15 mouse cellular contexts compared by ENCODE assay signal in the genomic region with DNA sequence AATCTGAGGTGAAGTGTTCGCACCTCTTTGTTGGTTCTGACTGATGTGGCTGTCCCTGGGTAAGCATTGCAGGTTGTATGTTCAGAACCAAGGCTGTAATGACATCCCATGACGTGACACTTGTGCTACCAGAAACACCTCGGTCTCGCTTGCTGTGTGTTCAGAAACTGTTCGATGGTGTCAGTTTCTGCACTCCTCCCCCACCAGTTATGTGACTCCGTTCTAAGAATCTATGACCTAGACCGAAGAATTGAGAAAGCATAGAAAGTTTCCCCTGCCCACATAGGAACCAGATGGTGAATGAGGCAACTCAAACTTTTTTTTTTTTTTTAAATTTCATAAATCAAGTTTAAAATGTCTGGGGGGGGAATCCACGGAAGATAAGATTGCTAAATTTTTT. TPM values are rescaled to one million over a fixed set of nuclear protein-coding genes. Genes with fewer than 3 reads are reported as not detected.
DNase-seq lines count a peak whose midpoint lies in the region; ATAC-seq and TF ChIP-seq lines count a peak whose summit lies in the region.
"Had no signal": no experiment of that assay in that cellular context is flagged by ENCODE, and none has a peak within 500 bp of the region (broad histone marks: within the 10 kb centered on the region; RNA-seq: fewer than 3 reads in every experiment).

No protein-coding gene starts in this region.

- no peak for DNase-seq in kidney, adult 11 months
- peak; percentile 40 for DNase-seq in 416B (ENCODE audit: low read depth)
- peak; percentile 10 for DNase-seq in T-cell, adult 2 months (ENCODE audit: low spot score)
- DNase-seq in induced T-regulatory cell, adult 2 months (ENCODE audit: low read depth) = peak; percentile 80
- DNase-seq in embryo, embryonic 10.5 days (ENCODE audit: low spot score) = no peak
- DNase-seq: adrenal gland, postnatal 25 days; cerebellum, adult 2 months; right cerebral cortex, postnatal 25 days had no signal

- peak overlapping the region; percentile 49 for H3K4me2 ChIP-seq in kidney, embryonic 15.5 days
- no peak overlapping the region for H3K4me2 ChIP-seq in intestine, postnatal 0 days (replicated peaks; ENCODE audit: low read depth)
- no peak overlapping the region for H3K4me2 ChIP-seq in forebrain, embryonic 13.5 days
- H3K4me2 ChIP-seq: forebrain, embryonic 12.5 days had no signal

- H3K27me3 ChIP-seq in kidney, embryonic 15.5 days = no peaks in the 10 kb centered on the region
- no peaks in the 10 kb centered on the region for H3K27me3 ChIP-seq in intestine, postnatal 0 days (replicated peaks; ENCODE audit: control insufficient read depth, insufficient read depth, low read length)
- no peaks in the 10 kb centered on the region for H3K27me3 ChIP-seq in forebrain, embryonic 13.5 days
- H3K27me3 ChIP-seq: forebrain, embryonic 12.5 days; limb, embryonic 12.5 days; lung, embryonic 15.5 days had no signal

- no peaks in the 10 kb centered on the region for H3K36me3 ChIP-seq in kidney, embryonic 15.5 days
- H3K36me3 ChIP-seq in intestine, postnatal 0 days (ENCODE audit: control insufficient read depth, insufficient read depth) = no peaks in the 10 kb centered on the region
- no peaks in the 10 kb centered on the region for H3K36me3 ChIP-seq in forebrain, embryonic 13.5 days (ENCODE audit: poor library complexity, severe bottlenecking)
- H3K36me3 ChIP-seq: forebrain, embryonic 12.5 days; limb, embryonic 12.5 days; lung, embryonic 15.5 days had no signal

- TF ChIP-seq CTCF in intestine, postnatal 0 days (IDR thresholded peaks at IDR 0.05; ENCODE audit: low read depth) = no peak

- WGBS in kidney, embryonic 15.5 days = 51% methylated on average over 8 of the region's 8 CpGs
- 85% methylated on average over 8 of the region's 8 CpGs for WGBS in intestine, postnatal 0 days
- WGBS in forebrain, embryonic 13.5 days = 91% methylated on average over 8 of the region's 8 CpGs

- H3K27ac ChIP-seq in kidney, embryonic 15.5 days = no peak overlapping the region
- no peak overlapping the region for H3K27ac ChIP-seq in intestine, postnatal 0 days (ENCODE audit: low read depth, low read length)
- no peak overlapping the region for H3K27ac ChIP-seq in forebrain, embryonic 13.5 days
- H3K27ac ChIP-seq: forebrain, embryonic 12.5 days; hindbrain, postnatal 0 days had no signal

- H3K9ac ChIP-seq in kidney, embryonic 15.5 days = no peak overlapping the region
- H3K9ac ChIP-seq in intestine, postnatal 0 days (ENCODE audit: low read depth, low read length) = no peak overlapping the region
- no peak overlapping the region for H3K9ac ChIP-seq in forebrain, embryonic 13.5 days
- H3K9ac ChIP-seq: forebrain, embryonic 12.5 days; limb, embryonic 12.5 days; lung, embryonic 15.5 days had no signal

- H3K9me3 ChIP-seq in kidney, embryonic 15.5 days (replicated peaks) = no peaks in the 10 kb centered on the region
- H3K9me3 ChIP-seq in intestine, postnatal 0 days (ENCODE audit: control insufficient read depth) = no peaks in the 10 kb centered on the region
- H3K9me3 ChIP-seq in forebrain, embryonic 13.5 days (replicated peaks) = no peaks in the 10 kb centered on the region
- H3K9me3 ChIP-seq: forebrain, embryonic 12.5 days; limb, embryonic 12.5 days; lung, embryonic 15.5 days had no signal

- no peak for ATAC-seq in kidney, embryonic 15.5 days (replicated peaks; ENCODE audit: low FRiP score)
- no peak for ATAC-seq in intestine, postnatal 0 days
- no peak for ATAC-seq in forebrain, embryonic 13.5 days
- ATAC-seq: hindbrain, postnatal 0 days had no signal

- no peak overlapping the region for H3K4me3 ChIP-seq in kidney, embryonic 15.5 days (replicated peaks)
- H3K4me3 ChIP-seq in intestine, postnatal 0 days (ENCODE audit: low read depth, low read length) = no peak overlapping the region
- H3K4me3 ChIP-seq in forebrain, embryonic 13.5 days = no peak overlapping the region
- H3K4me3 ChIP-seq: forebrain, embryonic 12.5 days; limb, embryonic 12.5 days; lung, embryonic 15.5 days had no signal

- peaks cover 16% of the 10 kb centered on the region for H3K4me1 ChIP-seq in kidney, embryonic 15.5 days
- H3K4me1 ChIP-seq in intestine, postnatal 0 days (replicated peaks; ENCODE audit: control insufficient read depth, insufficient read depth, low read length) = no peaks in the 10 kb centered on the region
- H3K4me1 ChIP-seq in forebrain, embryonic 13.5 days = peaks cover 3% of the 10 kb centered on the region

RNA-seq across cellular contexts. Expression of gene Arhgap31, which starts 34.2 kb away (rescaled TPM):
- polyA plus RNA-seq in kidney, embryonic 15.5 days (2015; fragmentation: Nextera tagmentation; extraction: Ambion mirVana) = 10.4 and 12.6 TPM in 2 replicates
- 2.8 and 3.1 TPM in 2 replicates for polyA plus RNA-seq in intestine, postnatal 0 days (2015; fragmentation: Nextera tagmentation; extraction: Ambion mirVana)
- polyA plus RNA-seq in forebrain, embryonic 13.5 days (2015; fragmentation: Nextera tagmentation; extraction: Ambion mirVana) = 3.1 and 3.6 TPM in 2 replicates

Comparison
In these comparisons a context has a peak if more than half of its experiments do, and no peak if none do; other contexts are left out.
1. DNase-seq: peak in 416B (single experiment), T-cell, adult 2 months (single experiment) and induced T-regulatory cell, adult 2 months (single experiment); none in kidney, adult 11 months (single experiment) and embryo, embryonic 10.5 days (single experiment).